Mouse (Mus musculus) embryonic stem cell, embryonic (primary cell): Measurements from ENCODE around the gene Cdca4.

Experiments used
- CTCF ChIA-PET, 4 experiments: fragments of 300-600 bp in 2 of 4; fragments of 350-600 bp in 2 of 4; sonication (Branson Sonifier 250); formaldehyde crosslinking; loops; one replicate each; lab custom pipeline; 2022; ENCODE audit warnings: inconsistent platforms in 2 of 4; lab: Charles Lee
- POLR2A ChIA-PET, 4 experiments: fragments of 300-600 bp in 2 of 4; fragments of 350-600 bp in 2 of 4; sonication (Branson Sonifier 250); formaldehyde crosslinking; loops; one replicate each; lab custom pipeline; 2022; ENCODE audit warnings: antibody characterized with exemption in 4 of 4, inconsistent platforms in 1 of 4; lab: Charles Lee

The Cdca4 gene

DNA sequence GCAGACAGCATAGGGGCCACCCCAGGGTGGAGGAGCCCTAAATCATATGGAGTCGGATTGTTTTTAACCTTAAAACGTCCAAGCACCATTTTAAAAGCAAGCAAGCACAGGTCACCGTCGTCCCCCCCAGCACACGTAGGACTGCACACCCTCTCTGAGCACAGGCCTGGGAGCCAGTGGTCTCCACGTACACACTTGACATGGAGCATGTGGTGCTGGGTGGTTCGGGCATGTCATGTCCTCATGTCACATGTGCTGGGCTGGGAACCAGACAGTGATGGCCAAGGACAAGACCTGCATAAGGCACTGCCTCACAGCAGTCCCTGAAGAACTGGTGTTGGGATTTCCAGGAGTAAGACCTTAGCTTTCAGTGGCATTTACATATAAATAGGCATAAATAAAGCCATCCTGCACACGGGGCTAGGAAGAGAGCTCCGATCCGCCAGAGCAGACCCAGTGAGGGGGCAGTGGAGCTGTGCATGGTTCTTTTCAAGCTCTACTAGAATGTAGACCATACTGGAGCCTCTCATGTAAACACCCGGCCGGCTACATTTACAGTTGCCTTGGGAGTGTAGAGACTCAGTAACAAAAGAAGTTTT lies 8.7 kb downstream of the Cdca4 start:
- CTCF ChIA-PET: interaction anchor here (0.6 to 2.1 kb wide), 12 partner anchors 9 to 365 kb away, joined by 3 to 8 read pairs (median 5); partner anchors contain the start of genes Clba1 (in 2 of the 4), Cdca4 (in 1 of the 4) and Tmem121 (in 1 of the 4)
- POLR2A ChIA-PET: interaction anchor here (0.5 to 31.6 kb wide), 33 partner anchors 7 to 369 kb away, joined by 3 to 488 read pairs (median 4); partner anchors contain the start of genes Cdca4 (in 4 of the 4), Clba1 (in 4 of the 4), Ahnak2 (in 2 of the 4) and Cep170b (in 2 of the 4)

DNA sequence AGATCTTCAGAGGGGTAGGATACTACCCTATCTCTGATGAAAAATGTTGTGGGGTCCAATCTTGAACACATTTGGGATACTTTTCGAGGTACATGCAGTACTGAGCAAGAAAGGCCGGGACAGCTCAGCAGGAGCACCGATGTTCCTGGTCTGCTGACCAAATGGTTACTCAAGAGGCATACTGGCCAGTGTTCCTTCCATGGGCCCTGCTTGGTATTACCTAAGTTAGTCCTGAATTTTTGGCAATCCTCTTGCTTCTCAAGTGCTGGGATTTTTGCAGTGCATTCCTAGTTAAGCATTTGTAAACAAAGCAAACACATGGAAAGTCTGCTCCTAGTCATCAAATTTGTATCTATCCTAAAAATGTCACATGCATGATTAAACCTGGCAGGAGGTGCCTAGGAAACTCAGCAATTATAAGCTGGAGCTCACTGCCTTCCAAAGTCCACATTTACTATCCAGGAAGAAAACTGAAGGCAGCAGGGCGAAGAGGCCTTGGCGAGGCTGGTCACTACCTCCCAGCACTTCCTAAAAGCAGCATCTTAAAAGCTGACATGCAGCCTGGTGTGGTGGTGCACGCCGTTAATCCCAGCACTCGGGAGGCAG lies 10.1 kb downstream of the Cdca4 start:
- ChIA-PET CTCF (interaction anchor here in 2 of 4 experiments (1.2 to 2.1 kb wide), 3 partner anchors 10 to 267 kb away, joined by 3 to 7 read pairs (median 3); partner anchors contain the start of gene Cdca4 (in 1 of the 2)), POLR2A (interaction anchor here in 2 of 4 experiments (0.9 to 31.6 kb wide), 7 partner anchors 8 to 79 kb away, joined by 3 to 488 read pairs (median 60); partner anchors contain the start of genes Cdca4 (in 2 of the 2), Clba1 (in 2 of the 2) and Ahnak2 (in 1 of the 2))

DNA sequence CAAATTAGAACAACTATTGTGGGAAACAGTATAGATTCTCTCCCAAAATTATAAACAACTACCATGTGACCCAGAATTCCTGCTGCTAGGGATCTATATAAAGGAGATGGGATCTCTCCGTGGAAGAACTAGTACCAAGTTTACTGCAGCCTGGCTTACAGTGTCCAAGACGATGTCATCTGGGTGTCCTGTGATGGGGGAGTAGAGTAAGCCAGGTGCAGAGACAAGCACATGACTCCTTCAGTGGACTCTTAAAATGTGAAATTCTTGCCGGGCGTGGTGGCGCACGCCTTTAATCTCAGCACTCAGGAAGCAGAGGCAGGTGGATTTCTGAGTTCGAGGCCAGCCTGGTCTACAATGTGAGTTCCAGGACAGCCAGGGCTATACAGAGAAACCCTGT lies 12.4 kb downstream of the Cdca4 start:
- CTCF ChIA-PET: interaction anchor here in 3 of 4 experiments (0.5 to 1.5 kb wide), 8 partner anchors 8 to 211 kb away, joined by 3 to 4 read pairs (median 3); partner anchors contain the start of genes Ahnak2 (in 1 of the 3), Cdca4 (in 1 of the 3) and Clba1 (in 1 of the 3)
- POLR2A ChIA-PET: interaction anchor here in 3 of 4 experiments (0.5 to 31.6 kb wide), 4 partner anchors 8 to 94 kb away, joined by 5 to 488 read pairs (median 72); partner anchors contain the start of genes Cdca4 (in 2 of the 3) and Ahnak2 (in 1 of the 3)

GRCm38 (mm10) chr12:112816294-112816693 lies 12.9 kb downstream of the Cdca4 start:
- ChIA-PET POLR2A (interaction anchor here in 3 of 4 experiments (0.5 to 31.6 kb wide), 6 partner anchors 8 to 93 kb away, joined by 3 to 488 read pairs (median 6); partner anchors contain the start of genes Cdca4 (in 2 of the 3) and Ahnak2 (in 1 of the 3)), CTCF (interaction anchor here in 2 of 4 experiments (0.5 to 1.2 kb wide), 5 partner anchors 10 to 210 kb away, joined by 3 read pairs; no protein-coding TSS in a partner anchor)

- ChIA-PET CTCF (interaction anchor here in 1 of 4 experiments (1.3 to 1.5 kb wide), 2 partner anchors 13 to 26 kb away, joined by 3 to 4 read pairs; partner anchors contain the start of gene Ahnak2), POLR2A (interaction anchor here in 3 of 4 experiments (0.6 to 31.6 kb wide), 7 partner anchors 10 to 94 kb away, joined by 3 to 488 read pairs (median 5); partner anchors contain the start of genes Cdca4 (in 2 of the 3) and Cep170b (in 1 of the 3))
These were observed 14.3 kb downstream of the Cdca4 start for GRCm38 (mm10) chr12:112814682-112815470.

- POLR2A ChIA-PET: interaction anchor here in 2 of 4 experiments (0.8 to 31.6 kb wide), 7 partner anchors 9 to 38 kb away, joined by 3 to 488 read pairs (median 5); partner anchors contain the start of gene Cdca4 (in 2 of the 2)
These were observed 15.9 kb downstream of the Cdca4 start for GRCm38 (mm10) chr12:112813370-112813769.

DNA sequence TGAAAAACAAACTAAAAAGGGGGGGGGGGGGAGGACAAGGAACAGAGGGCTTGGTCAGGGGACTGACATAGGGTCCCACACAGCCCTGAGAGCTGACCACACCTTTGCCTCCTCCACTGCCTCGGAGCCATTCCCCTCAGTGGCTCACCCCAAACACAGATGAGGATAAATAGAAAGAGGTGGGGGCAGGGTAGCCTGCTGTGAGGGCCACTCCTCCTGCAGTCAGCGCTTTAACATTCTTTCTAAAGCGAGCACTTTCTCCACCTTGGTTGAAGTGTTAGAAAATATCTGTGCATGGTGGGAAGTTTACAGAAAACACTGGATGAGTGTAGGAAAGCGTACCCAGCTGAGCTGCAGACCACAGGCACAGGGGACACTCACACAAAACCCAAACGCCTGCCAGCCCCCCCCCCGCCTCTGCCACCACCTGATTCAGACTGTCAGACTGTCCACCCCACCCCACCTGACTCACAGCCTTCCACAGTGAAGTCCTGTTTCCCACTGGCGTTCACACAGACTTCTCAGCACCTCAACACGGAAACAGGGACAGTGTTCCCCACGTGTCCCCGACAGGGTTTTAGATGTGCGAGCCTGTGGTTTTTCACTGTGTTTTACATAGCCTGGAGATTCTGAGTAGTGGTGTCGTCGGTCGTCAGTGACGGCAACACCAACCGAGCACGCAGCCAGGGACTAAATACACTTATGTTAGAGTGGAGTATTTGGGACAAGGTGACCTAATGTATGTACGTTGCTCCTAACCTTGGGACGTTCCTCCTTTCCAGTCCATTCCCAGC lies 18.9 kb downstream of the Cdca4 start:
- POLR2A ChIA-PET: interaction anchor here in 3 of 4 experiments (0.6 to 31.6 kb wide), 11 partner anchors 8 to 1094 kb away, joined by 3 to 488 read pairs (median 7); partner anchors contain the start of genes Cdca4 (in 2 of the 3) and Ahnak2 (in 1 of the 3)
- CTCF ChIA-PET: interaction anchor here in 3 of 4 experiments (0.6 to 2.3 kb wide), 4 partner anchors 31 to 192 kb away, joined by 3 to 7 read pairs (median 4); no protein-coding TSS in a partner anchor

More at GRCm38 (mm10) chr12:112813370-112813769, 15.9 kb downstream of the Cdca4 start:
- CTCF ChIA-PET: interaction anchor here in 1 of 4 experiments (1.5 kb wide), 1 partner anchor 11 kb away, joined by 3 read pairs; the partner anchor contains the start of gene Ahnak2

DNA sequence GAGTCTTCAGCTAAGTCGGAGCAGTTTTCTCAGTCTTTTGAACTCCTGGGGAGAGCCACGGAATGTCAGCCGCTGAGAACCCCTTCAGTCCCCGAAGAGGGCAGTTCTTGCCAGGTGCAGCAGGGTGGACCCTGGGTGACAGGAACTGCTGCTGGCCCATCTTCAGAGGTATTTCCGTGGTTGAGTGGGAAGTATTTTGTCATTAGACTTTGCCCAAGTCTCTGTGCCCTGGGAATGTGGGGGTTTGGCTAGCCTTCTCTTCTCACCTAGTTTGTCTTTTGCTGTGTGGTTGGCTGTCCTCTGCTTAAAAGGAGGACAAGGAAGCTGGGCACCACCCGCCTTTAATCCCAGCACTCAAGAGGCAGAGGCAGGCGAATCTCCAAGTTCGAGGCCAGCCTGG lies 19.6 kb downstream of the Cdca4 start:
- ChIA-PET CTCF (interaction anchor here (0.5 to 2.5 kb wide), 17 partner anchors 9 to 415 kb away, joined by 3 to 18 read pairs (median 5); partner anchors contain the start of genes Brf1 (in 1 of the 4) and Cdca4 (in 1 of the 4)), POLR2A (interaction anchor here (0.7 to 31.6 kb wide), 16 partner anchors 9 to 1082 kb away, joined by 3 to 488 read pairs (median 6); partner anchors contain the start of genes Cdca4 (in 2 of the 4) and Tex22 (in 1 of the 4))

DNA sequence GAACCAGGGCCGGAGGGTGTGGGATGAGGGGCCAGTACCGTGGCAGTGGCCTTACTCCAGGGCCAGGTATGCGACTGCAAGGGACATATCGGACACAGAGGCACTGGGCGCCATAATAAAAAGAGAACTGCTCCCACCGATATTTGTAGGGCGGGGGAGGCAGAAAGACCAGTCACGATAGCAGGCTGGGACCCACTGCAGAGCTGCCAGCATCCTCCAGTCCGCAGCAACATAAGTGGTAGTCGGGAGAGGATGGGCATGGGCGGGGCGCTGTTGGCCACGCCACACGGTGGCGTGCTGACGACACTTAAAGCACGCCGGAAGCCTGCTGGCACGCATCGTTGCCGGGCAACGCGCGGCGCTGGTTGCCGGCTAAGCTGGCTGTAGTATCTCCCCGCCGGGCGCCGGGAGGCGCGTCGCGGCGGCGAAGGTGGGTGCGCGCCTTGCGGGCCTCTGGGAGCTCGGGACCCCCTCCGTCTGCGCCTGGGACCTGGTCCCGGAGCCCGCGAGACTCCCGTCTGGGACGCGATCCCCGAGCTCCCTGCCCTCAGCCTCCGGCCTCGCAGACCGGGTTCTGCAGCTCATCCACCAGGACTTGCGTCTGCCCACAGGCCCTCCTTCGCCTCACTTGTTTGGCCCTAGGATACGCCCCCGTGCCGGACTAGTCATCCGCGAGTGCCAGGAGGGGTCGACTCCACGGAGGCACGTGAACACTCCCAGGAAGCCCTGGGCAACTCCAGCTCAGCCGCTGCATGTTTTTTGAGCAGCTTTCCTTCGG lies 20.4 kb downstream of the Cdca4 start, which contains the start of gene Clba1:
Clba1 (plus strand) TSS at position 351 of the 778 bp plus-strand sequence.
- POLR2A ChIA-PET: interaction anchor here (0.5 to 31.6 kb wide), 30 partner anchors 9 to 299 kb away, joined by 3 to 488 read pairs (median 4); partner anchors contain the start of genes Cdca4 (in 3 of the 4), Brf1 (in 1 of the 4), Btbd6 (in 1 of the 4) and Nudt14 (in 1 of the 4)
- CTCF ChIA-PET: interaction anchor here (0.5 to 2.5 kb wide), 28 partner anchors 8 to 412 kb away, joined by 3 to 18 read pairs (median 4); partner anchors contain the start of genes Brf1 (in 1 of the 4) and Cdca4 (in 1 of the 4)

DNA sequence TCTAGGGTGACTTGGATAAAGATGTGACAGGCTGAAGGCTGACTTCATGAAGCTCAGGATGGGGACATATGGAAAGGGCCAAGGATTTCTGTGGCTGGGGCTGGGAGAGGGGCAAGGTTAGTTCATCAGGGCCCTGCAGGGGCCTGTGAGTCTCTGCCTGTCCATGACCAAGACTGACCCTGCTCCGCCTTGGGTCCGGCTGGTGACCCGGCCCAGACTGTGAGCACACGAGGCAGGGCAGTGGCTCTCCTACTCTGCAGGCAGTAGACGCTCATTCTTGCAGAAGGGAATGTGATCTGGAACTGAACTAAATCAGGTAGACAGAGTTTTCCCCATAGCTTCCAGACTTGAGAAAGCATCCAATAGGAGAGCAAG lies 21.0 kb downstream of the Cdca4 start:
- CTCF ChIA-PET: interaction anchor here (0.7 to 2.5 kb wide), 15 partner anchors 8 to 101 kb away, joined by 3 to 18 read pairs (median 6); partner anchors contain the start of gene Cdca4 (in 1 of the 4)
- POLR2A ChIA-PET: interaction anchor here (0.8 to 31.6 kb wide), 18 partner anchors 9 to 265 kb away, joined by 3 to 488 read pairs (median 6); partner anchors contain the start of genes Cdca4 (in 3 of the 4), Btbd6 (in 1 of the 4) and Tex22 (in 1 of the 4)

GRCm38 (mm10) chr12:112807796-112808195 lies 21.4 kb downstream of the Cdca4 start:
- ChIA-PET POLR2A (interaction anchor here (0.8 to 31.6 kb wide), 11 partner anchors 8 to 266 kb away, joined by 3 to 488 read pairs (median 9); partner anchors contain the start of genes Cdca4 (in 2 of the 4) and Tex22 (in 1 of the 4)), CTCF (interaction anchor here in 2 of 4 experiments (0.7 to 2.5 kb wide), 9 partner anchors 8 to 101 kb away, joined by 3 to 18 read pairs (median 6); partner anchors contain the start of gene Cdca4 (in 1 of the 2))

DNA sequence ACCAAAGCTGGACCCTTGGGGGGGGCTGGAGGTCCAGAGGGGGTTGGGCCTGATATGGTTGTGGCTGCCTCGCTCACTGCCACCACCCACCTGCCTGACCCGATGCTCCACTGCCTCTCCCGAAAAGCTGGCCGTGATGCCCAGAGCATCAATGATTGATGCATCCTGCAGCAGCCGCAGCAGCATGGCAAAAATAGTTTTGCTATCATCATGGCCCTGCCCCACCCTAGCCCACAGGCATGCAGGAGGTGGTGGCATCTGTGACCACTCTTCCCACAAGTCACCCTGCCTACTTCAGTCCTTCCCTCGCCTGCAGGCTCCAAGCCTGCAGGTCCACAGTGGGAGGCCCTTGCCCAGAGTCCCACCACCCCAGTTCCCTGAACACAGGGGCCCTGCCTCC lies 23.2 kb downstream of the Cdca4 start:
- ChIA-PET CTCF (interaction anchor here in 3 of 4 experiments (0.5 to 0.9 kb wide), 4 partner anchors 10 to 216 kb away, joined by 3 to 4 read pairs (median 4); partner anchors contain the start of gene Akt1 (in 1 of the 3)), POLR2A (interaction anchor here in 2 of 4 experiments (7.5 to 31.6 kb wide), 3 partner anchors 11 to 22 kb away, joined by 84 to 488 read pairs (median 138); partner anchors contain the start of gene Cdca4 (in 2 of the 2))

DNA sequence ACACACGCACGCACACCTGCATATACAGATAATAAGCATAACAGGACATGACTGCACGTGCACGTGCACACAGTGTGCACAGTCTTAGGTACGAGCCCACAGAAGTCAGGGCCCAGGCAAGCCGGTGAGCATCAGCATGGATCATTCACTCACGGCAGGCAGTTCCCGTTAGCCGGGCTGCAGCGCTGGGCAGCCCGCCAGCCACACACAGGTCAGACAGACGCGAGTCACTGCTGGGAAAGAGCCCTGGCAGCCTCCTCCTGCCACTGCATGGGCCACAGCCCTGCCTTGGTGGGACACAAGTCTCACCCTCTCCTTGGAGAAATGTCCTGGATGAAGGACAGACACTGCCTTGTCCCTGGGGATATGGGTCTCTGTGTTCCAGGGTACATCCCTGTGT lies 25.2 kb downstream of the Cdca4 start:
- POLR2A ChIA-PET: interaction anchor here in 1 of 4 experiments (0.9 to 31.6 kb wide), 5 partner anchors 9 to 24 kb away, joined by 4 to 488 read pairs (median 7); partner anchors contain the start of gene Cdca4
- CTCF ChIA-PET: no interaction called here

DNA sequence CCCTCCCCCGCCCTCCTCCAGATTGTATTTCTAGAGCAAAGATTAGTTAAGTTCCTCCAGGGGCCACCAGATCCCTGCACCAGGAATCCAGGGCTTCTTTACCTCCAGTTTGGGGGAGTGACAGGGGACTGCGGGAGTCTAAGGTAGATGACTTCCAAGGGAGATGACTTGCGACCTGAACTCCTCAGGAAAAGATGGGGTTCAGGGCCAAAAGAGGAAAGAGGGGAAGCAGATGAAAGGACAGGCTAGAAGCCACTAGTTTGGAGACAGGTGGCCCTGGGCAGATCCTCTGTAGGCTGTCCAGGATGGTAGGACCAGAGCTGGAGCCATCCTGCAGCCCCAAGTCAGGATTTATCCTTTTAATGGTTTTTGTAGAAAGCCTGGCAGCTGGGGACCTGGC lies 26.3 kb downstream of the Cdca4 start:
- ChIA-PET CTCF (interaction anchor here in 2 of 4 experiments (1.1 to 1.6 kb wide), 3 partner anchors 11 to 38 kb away, joined by 3 read pairs; no protein-coding TSS in a partner anchor), POLR2A (interaction anchor here in 3 of 4 experiments (0.8 to 31.6 kb wide), 9 partner anchors 8 to 26 kb away, joined by 3 to 488 read pairs (median 6); partner anchors contain the start of gene Cdca4 (in 2 of the 3))
